Mouse (Mus musculus) limb, embryonic 10.5 days (tissue): ENCODE results near the gene Acads. TPM values are rescaled to one million over a fixed set of nuclear protein-coding genes. Genes with fewer than 3 reads are reported as not detected.

Source experiments
- DNase-seq: peaks from one replicate; pipeline ENCODE4 v3.0.0-alpha.2; 2017; ENCODE audit warnings: low spot score
- H3K27ac ChIP-seq: fragments of 300-500 bp; sonication (generic); 2 replicates; pipeline ENCODE4 v1.5.1; 2016; ENCODE audit warnings: mild to moderate bottlenecking
- H3K27me3 ChIP-seq: fragments of 300-500 bp; sonication (generic); 2 replicates; pipeline ENCODE4 v1.6.1; 2016; ENCODE audit warnings: low read depth, mild to moderate bottlenecking; ENCODE audit not compliant: poor library complexity, severe bottlenecking
- H3K36me3 ChIP-seq: fragments of 300-500 bp; sonication (generic); 2 replicates; pipeline ENCODE4 v1.6.1; 2016; ENCODE audit warnings: mild to moderate bottlenecking, moderate library complexity
- H3K4me1 ChIP-seq: fragments of 300-500 bp; sonication (generic); 2 replicates; pipeline ENCODE4 v1.6.1; 2016
- H3K4me3 ChIP-seq: fragments of 300-500 bp; sonication (generic); 2 replicates; pipeline ENCODE4 v1.5.1; 2016; ENCODE audit warnings: mild to moderate bottlenecking, moderate library complexity
- H3K9me3 ChIP-seq: fragments of 300-500 bp; sonication (generic); replicated peaks from 2 replicates; pipeline ENCODE4 v1.6.1; 2016; ENCODE audit warnings: mild to moderate bottlenecking
- WGBS: fragments of 180-500 bp; shearing (Covaris S2); methylation state at CpG from one replicate; pipeline ENCODE4 v1.1.7; 2016; 5-methylcytosine and 5-hydroxymethylcytosine counted together
- polyA plus RNA-seq: library from polyadenylated mRNA; unstranded; fragments of >200 nt; fragmentation: Nextera tagmentation; extraction: Ambion mirVana; gene quantifications from 2 replicates; pipeline ENCODE4 v1.2.1, GENCODE M21; 2016

Acads gene
- polyA plus RNA-seq, 1 experiment from 2014 or later, result 91.9 TPM

GRCm38 (mm10) chr5:115071096-115071901, 47.8 kb downstream of the Acads start:
- peaks cover 26% of the 10 kb centered on the region for H3K4me1 ChIP-seq
- no peak for DNase-seq
- H3K27me3 ChIP-seq, result no peaks in the 10 kb centered on the region
- H3K27ac ChIP-seq, result peak overlapping the region; percentile 46; the same call in 1 of the 2 replicates
- H3K4me3 ChIP-seq, result no peak overlapping the region
- H3K9me3 ChIP-seq, result no peaks in the 10 kb centered on the region
- WGBS, result 84% methylated on average over 11 of the region's 11 CpGs
- H3K36me3 ChIP-seq, result peaks cover 22% of the 10 kb centered on the region

- no peaks in the 10 kb centered on the region for H3K9me3 ChIP-seq
- no peaks in the 10 kb centered on the region for H3K27me3 ChIP-seq
- no peak overlapping the region for H3K27ac ChIP-seq
- 95% methylated on average over 2 of the region's 2 CpGs for WGBS
- peaks cover 14% of the 10 kb centered on the region for H3K36me3 ChIP-seq
- no peak overlapping the region for H3K4me3 ChIP-seq
- no peak for DNase-seq
- peaks cover 26% of the 10 kb centered on the region for H3K4me1 ChIP-seq
These were observed 48.7 kb downstream of the Acads start for GRCm38 (mm10) chr5:115070457-115070856.

GRCm38 (mm10) chr5:115069611-115070010, 49.5 kb downstream of the Acads start:
- peaks cover 11% of the 10 kb centered on the region for H3K36me3 ChIP-seq
- H3K4me1 ChIP-seq, result peaks cover 26% of the 10 kb centered on the region
- no peak overlapping the region for H3K4me3 ChIP-seq
- WGBS, result 91% methylated on average over 3 of the region's 3 CpGs
- no peaks in the 10 kb centered on the region for H3K27me3 ChIP-seq
- H3K27ac ChIP-seq, result no peak overlapping the region
- no peak for DNase-seq
- no peaks in the 10 kb centered on the region for H3K9me3 ChIP-seq

- Histone ChIP-seq H3K4me3 (no peak overlapping the region), H3K27me3 (no peaks in the 10 kb centered on the region), H3K9me3 (no peaks in the 10 kb centered on the region), H3K4me1 (peaks cover 26% of the 10 kb centered on the region), H3K36me3 (peaks cover 17% of the 10 kb centered on the region), H3K27ac (no peak overlapping the region)
- 94% methylated on average over 11 of the region's 11 CpGs for WGBS
- DNase-seq, result no peak
These were observed 50.3 kb downstream of the Acads start for GRCm38 (mm10) chr5:115068671-115069421.

GRCm38 (mm10) chr5:115066245-115066644, 52.9 kb downstream of the Acads start:
- Histone ChIP-seq H3K4me3 (no peak overlapping the region), H3K27me3 (no peaks in the 10 kb centered on the region), H3K4me1 (peaks cover 3% of the 10 kb centered on the region; the same call in 1 of the 2 replicates), H3K36me3 (peaks cover 41% of the 10 kb centered on the region), H3K27ac (no peak overlapping the region), H3K9me3 (no peaks in the 10 kb centered on the region)
- 85% methylated on average over 4 of the region's 4 CpGs for WGBS
- DNase-seq, result no peak

- 95% methylated on average over 7 of the region's 7 CpGs for WGBS
- Histone ChIP-seq H3K27me3 (no peaks in the 10 kb centered on the region), H3K4me3 (no peak overlapping the region), H3K36me3 (peaks cover 43% of the 10 kb centered on the region), H3K27ac (no peak overlapping the region), H3K4me1 (peaks cover 3% of the 10 kb centered on the region; the same call in 1 of the 2 replicates), H3K9me3 (no peaks in the 10 kb centered on the region)
- DNase-seq, result no peak
These were observed 55.8 kb downstream of the Acads start for GRCm38 (mm10) chr5:115063391-115063790.

- H3K36me3 ChIP-seq, result peaks cover 40% of the 10 kb centered on the region
- no peak overlapping the region for H3K4me3 ChIP-seq
- no peak for DNase-seq
- WGBS, result 84% methylated on average over 1 of the region's 1 CpGs
- H3K4me1 ChIP-seq, result peaks cover 4% of the 10 kb centered on the region; the same call in 1 of the 2 replicates
- no peak overlapping the region for H3K27ac ChIP-seq
- H3K27me3 ChIP-seq, result no peaks in the 10 kb centered on the region
- H3K9me3 ChIP-seq, result no peaks in the 10 kb centered on the region
These were observed 56.6 kb downstream of the Acads start for GRCm38 (mm10) chr5:115062566-115062965.

GRCm38 (mm10) chr5:115060977-115061376, 58.2 kb downstream of the Acads start:
- no peak for DNase-seq
- H3K27me3 ChIP-seq, result no peaks in the 10 kb centered on the region
- peaks cover 4% of the 10 kb centered on the region; the same call in 1 of the 2 replicates for H3K4me1 ChIP-seq
- no peak overlapping the region for H3K4me3 ChIP-seq
- H3K36me3 ChIP-seq, result peaks cover 50% of the 10 kb centered on the region
- WGBS, result 90% methylated on average over 3 of the region's 3 CpGs
- no peak overlapping the region for H3K27ac ChIP-seq
- no peaks in the 10 kb centered on the region for H3K9me3 ChIP-seq

Other genes starting within 250 kb of the Acads start
- gene Oasl2, start 222.4 kb downstream of the Acads start, polyA plus RNA-seq, result 1.5 and 2.0 TPM in 2 replicates
- gene Oasl1, start 196.1 kb downstream of the Acads start, polyA plus RNA-seq, result 0.09 and 0.24 TPM in 2 replicates
- 42.3 and 48.6 TPM in 2 replicates for gene 2210016L21Rik, start 177.2 kb downstream of the Acads start, polyA plus RNA-seq
- 0.09 and 0.11 TPM in 2 replicates for gene Hnf1a, start 148.3 kb downstream of the Acads start, polyA plus RNA-seq
- 15.2 and 15.3 TPM in 2 replicates for gene Sppl3, start 108.2 kb downstream of the Acads start, polyA plus RNA-seq
- 24.9 and 26.2 TPM in 2 replicates for gene Gm10401, start 21.1 kb downstream of the Acads start, polyA plus RNA-seq
- 77.0 and 78.3 TPM in 2 replicates for gene Unc119b, start 15.6 kb upstream of the Acads start, polyA plus RNA-seq
- gene Mlec, start 38.8 kb upstream of the Acads start, polyA plus RNA-seq, result 92.0 and 94.3 TPM in 2 replicates
- 1.9 and 2.6 TPM in 2 replicates for gene Cabp1, start 75.0 kb upstream of the Acads start, polyA plus RNA-seq
- gene Pop5, start 116.5 kb upstream of the Acads start, polyA plus RNA-seq, result 130 and 157 TPM in 2 replicates
- 159 and 160 TPM in 2 replicates for gene Rnf10, start 153.6 kb upstream of the Acads start, polyA plus RNA-seq
- 54.1 and 57.2 TPM in 2 replicates for gene Coq5, start 160.3 kb upstream of the Acads start, polyA plus RNA-seq
- 1,816 and 1,865 TPM in 2 replicates for gene Dynll1, start 181.7 kb upstream of the Acads start, polyA plus RNA-seq
- gene Srsf9, start 207.8 kb upstream of the Acads start, polyA plus RNA-seq, result 444 and 468 TPM in 2 replicates
- gene Gatc, start 221.8 kb upstream of the Acads start, polyA plus RNA-seq, result 33.3 and 34.1 TPM in 2 replicates
- gene Triap1, start 221.9 kb upstream of the Acads start, polyA plus RNA-seq, result 55.0 and 60.0 TPM in 2 replicates
- gene Cox6a1, start 229.6 kb upstream of the Acads start, polyA plus RNA-seq, result 718 and 743 TPM in 2 replicates